Mouse (Mus musculus): Measurements from ENCODE around the gene Qrich1. TPM values are rescaled to one million over a fixed set of nuclear protein-coding genes. Genes with fewer than 3 reads are reported as not detected.
A peak's percentile ranks its signal among the peaks of the same experiment; 100 is the strongest.

Gene Qrich1
- polyA plus RNA-seq, 1 experiment from 2014 or later, result 169 TPM

- peak overlapping the region; percentile 63; the same call in 1 of the 2 replicates for H3K27ac ChIP-seq (ENCODE audit: low read depth, low read length)
- no peaks in the 10 kb centered on the region for H3K27me3 ChIP-seq (ENCODE audit: control insufficient read depth, insufficient read depth, low read length)
- peak overlapping the region; percentile 62 for H3K4me3 ChIP-seq (ENCODE audit: low read depth, low read length)
- peak overlapping the region; percentile 99 for H3K4me2 ChIP-seq (ENCODE audit: low read depth)
- peak overlapping the region; percentile 73 for H3K9ac ChIP-seq (ENCODE audit: low read length)
- H3K36me3 ChIP-seq (ENCODE audit: control insufficient read depth, insufficient read depth, low read length), result peaks cover 7% of the 10 kb centered on the region
- peaks cover 28% of the 10 kb centered on the region for H3K4me1 ChIP-seq (ENCODE audit: control insufficient read depth, insufficient read depth, low read length)
- DNase-seq (ENCODE audit: low spot score) (no peak), ATAC-seq (ENCODE audit: insufficient read depth, low FRiP score, low TSS enrichment) (no peak)
- WGBS, result 13% methylated on average over 35 of the region's 35 CpGs
- no peaks in the 10 kb centered on the region for H3K9me3 ChIP-seq (ENCODE audit: control insufficient read depth, low read length)
These were observed 49.5 kb downstream of the Qrich1 start for GRCm38 (mm10) chr9:108565881-108566814.

DNA sequence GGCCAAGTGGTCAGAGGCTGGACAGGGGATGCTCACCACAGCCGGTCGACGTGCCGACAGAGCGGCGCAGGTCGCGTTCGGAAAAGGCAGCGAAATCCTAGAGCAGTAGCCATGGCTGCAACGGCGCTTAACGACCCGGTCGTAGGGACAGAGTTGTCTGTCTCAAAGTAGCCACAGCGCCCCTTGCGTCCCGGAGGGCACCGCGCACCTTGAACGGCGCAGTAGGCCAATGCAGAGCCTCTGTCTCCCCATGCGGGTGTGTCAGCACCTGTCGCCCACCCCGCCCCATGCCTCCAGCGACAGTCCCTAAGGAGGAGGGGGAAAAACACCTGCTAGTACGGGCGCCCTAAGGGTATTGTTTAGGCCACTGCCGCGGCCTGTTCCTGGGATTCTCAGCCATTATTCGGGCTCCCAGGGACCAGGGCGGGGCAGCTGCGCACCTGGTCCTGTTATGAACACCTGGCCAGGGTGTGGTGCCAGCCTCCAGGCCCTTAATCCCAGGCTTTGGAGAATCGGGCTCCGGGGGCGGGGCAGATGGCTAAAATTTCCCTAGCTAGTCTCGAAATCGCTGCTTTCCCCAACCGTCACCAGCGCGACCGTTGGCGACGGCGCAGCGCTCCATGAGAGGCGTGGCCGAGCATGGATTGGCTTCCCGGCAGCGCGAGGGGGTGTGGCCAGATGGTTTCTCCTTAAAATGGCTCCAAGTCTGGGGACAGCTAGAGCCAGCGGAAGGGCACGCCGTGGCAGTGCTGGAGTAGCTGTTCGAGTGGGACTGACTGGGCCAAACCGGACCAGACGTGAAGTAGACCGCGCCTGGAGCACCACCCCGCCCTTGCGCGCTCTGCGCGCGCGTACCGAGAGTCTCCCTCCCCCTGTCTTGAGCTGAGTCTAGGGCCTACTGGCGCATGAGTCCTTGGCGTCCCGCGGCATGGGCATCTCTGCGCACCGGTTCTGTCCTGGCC, 50.5 kb downstream of the Qrich1 start, which contains the start of gene Ndufaf3:
Gene Ndufaf3 (minus strand): TSS at position 620 of the 962 bp plus-strand sequence.
- no peaks in the 10 kb centered on the region for H3K27me3 ChIP-seq (ENCODE audit: control insufficient read depth, insufficient read depth, low read length)
- under 1% methylated on average over 73 of the region's 73 CpGs for WGBS
- H3K36me3 ChIP-seq (ENCODE audit: control insufficient read depth, insufficient read depth, low read length), result peaks cover 16% of the 10 kb centered on the region
- H3K9me3 ChIP-seq (ENCODE audit: control insufficient read depth, low read length), result no peaks in the 10 kb centered on the region
- H3K27ac ChIP-seq (ENCODE audit: low read depth, low read length), result peak within 1 kb of the TSS; percentile 90
- peak within 1 kb of the TSS; percentile 99 for H3K4me2 ChIP-seq (ENCODE audit: low read depth)
- DNase-seq (ENCODE audit: low spot score) (peak; percentile 95), ATAC-seq (ENCODE audit: insufficient read depth, low FRiP score, low TSS enrichment) (peak; percentile 73)
- H3K4me1 ChIP-seq (ENCODE audit: control insufficient read depth, insufficient read depth, low read length), result peaks cover 24% of the 10 kb centered on the region
- H3K9ac ChIP-seq (ENCODE audit: low read length), result peak within 1 kb of the TSS; percentile 73
- peak within 1 kb of the TSS; percentile 62 for H3K4me3 ChIP-seq (ENCODE audit: low read depth, low read length)

DNA sequence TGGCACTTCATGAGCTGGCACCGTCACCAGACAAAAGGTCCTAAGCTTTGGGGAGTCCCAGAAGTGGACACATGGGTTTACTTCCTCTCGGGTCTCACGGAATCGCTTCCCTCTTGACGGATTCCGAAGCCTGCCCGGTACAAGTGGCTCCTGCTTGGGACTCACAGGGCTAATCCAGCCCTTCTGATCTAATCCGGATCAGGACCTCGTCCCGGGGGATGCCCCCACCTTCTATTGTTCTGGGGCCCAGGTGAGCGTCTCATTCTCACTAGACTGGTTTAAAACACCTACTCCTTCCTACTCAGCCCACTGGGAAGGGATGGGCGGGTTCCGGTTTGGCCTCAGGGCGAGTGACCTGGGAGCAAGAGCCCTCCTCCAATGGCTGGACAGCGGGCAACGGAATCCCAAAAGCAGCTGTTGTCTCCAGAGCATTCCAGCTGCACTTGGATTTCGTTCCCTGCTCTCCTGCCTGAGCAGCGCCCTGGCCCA, 51.4 kb downstream of the Qrich1 start:
- 11% methylated on average over 18 of the region's 18 CpGs for WGBS
- DNase-seq (ENCODE audit: low spot score), result no peak

GRCm38 (mm10) chr9:108568511-108568921, 51.9 kb downstream of the Qrich1 start:
- Histone ChIP-seq H3K36me3 (ENCODE audit: control insufficient read depth, insufficient read depth, low read length) (peaks cover 25% of the 10 kb centered on the region), H3K4me2 (ENCODE audit: low read depth) (peak overlapping the region; percentile 99; the same call in 1 of the 2 replicates), H3K27me3 (ENCODE audit: control insufficient read depth, insufficient read depth, low read length) (no peaks in the 10 kb centered on the region), H3K27ac (ENCODE audit: low read depth, low read length) (no peak overlapping the region), H3K9me3 (ENCODE audit: control insufficient read depth, low read length) (no peaks in the 10 kb centered on the region), H3K4me1 (ENCODE audit: control insufficient read depth, insufficient read depth, low read length) (peaks cover 24% of the 10 kb centered on the region), H3K4me3 (ENCODE audit: low read depth, low read length) (peak overlapping the region; percentile 62; the same call in 1 of the 2 replicates), H3K9ac (ENCODE audit: low read length) (no peak overlapping the region)
- DNase-seq (ENCODE audit: low spot score), result no peak
- ATAC-seq (ENCODE audit: insufficient read depth, low FRiP score, low TSS enrichment), result no peak
- 84% methylated on average over 17 of the region's 17 CpGs for WGBS

More for the DNA sequence above, 51.4 kb downstream of the Qrich1 start:
- peak overlapping the region; percentile 73 for H3K9ac ChIP-seq (ENCODE audit: low read length)
- H3K36me3 ChIP-seq (ENCODE audit: control insufficient read depth, insufficient read depth, low read length), result peaks cover 21% of the 10 kb centered on the region
- H3K27ac ChIP-seq (ENCODE audit: low read depth, low read length), result peak overlapping the region; percentile 6; the same call in 1 of the 2 replicates
- peak overlapping the region; percentile 62 for H3K4me3 ChIP-seq (ENCODE audit: low read depth, low read length)
- H3K9me3 ChIP-seq (ENCODE audit: control insufficient read depth, low read length), result no peaks in the 10 kb centered on the region
- no peaks in the 10 kb centered on the region for H3K27me3 ChIP-seq (ENCODE audit: control insufficient read depth, insufficient read depth, low read length)
- H3K4me2 ChIP-seq (ENCODE audit: low read depth), result peak overlapping the region; percentile 99
- peaks cover 24% of the 10 kb centered on the region for H3K4me1 ChIP-seq (ENCODE audit: control insufficient read depth, insufficient read depth, low read length)
- no peak for ATAC-seq (ENCODE audit: insufficient read depth, low FRiP score, low TSS enrichment)

- Histone ChIP-seq H3K27me3 (ENCODE audit: control insufficient read depth, insufficient read depth, low read length) (no peaks in the 10 kb centered on the region), H3K9ac (ENCODE audit: low read length) (peak within 1 kb of the TSS; percentile 67), H3K9me3 (ENCODE audit: control insufficient read depth, low read length) (no peaks in the 10 kb centered on the region), H3K4me1 (ENCODE audit: control insufficient read depth, insufficient read depth, low read length) (peaks cover 33% of the 10 kb centered on the region), H3K36me3 (ENCODE audit: control insufficient read depth, insufficient read depth, low read length) (peaks cover 21% of the 10 kb centered on the region), H3K4me3 (ENCODE audit: low read depth, low read length) (peak within 1 kb of the TSS; percentile 68), H3K27ac (ENCODE audit: low read depth, low read length) (0 out of 2 replicates have a peak within 1 kb of the TSS, but pooled peaks have one; percentile 39), H3K4me2 (ENCODE audit: low read depth) (peak within 1 kb of the TSS; percentile 99)
- peak; percentile 95 for DNase-seq (ENCODE audit: low spot score)
- ATAC-seq (ENCODE audit: insufficient read depth, low FRiP score, low TSS enrichment), result peak; percentile 45
- 7% methylated on average over 42 of the region's 42 CpGs for WGBS
These were observed 53.0 kb downstream of the Qrich1 start, which contains the start of gene Dalrd3 for GRCm38 (mm10) chr9:108569381-108570206. TSS of gene Dalrd3 (plus strand) at chr9:108569886.

DNA sequence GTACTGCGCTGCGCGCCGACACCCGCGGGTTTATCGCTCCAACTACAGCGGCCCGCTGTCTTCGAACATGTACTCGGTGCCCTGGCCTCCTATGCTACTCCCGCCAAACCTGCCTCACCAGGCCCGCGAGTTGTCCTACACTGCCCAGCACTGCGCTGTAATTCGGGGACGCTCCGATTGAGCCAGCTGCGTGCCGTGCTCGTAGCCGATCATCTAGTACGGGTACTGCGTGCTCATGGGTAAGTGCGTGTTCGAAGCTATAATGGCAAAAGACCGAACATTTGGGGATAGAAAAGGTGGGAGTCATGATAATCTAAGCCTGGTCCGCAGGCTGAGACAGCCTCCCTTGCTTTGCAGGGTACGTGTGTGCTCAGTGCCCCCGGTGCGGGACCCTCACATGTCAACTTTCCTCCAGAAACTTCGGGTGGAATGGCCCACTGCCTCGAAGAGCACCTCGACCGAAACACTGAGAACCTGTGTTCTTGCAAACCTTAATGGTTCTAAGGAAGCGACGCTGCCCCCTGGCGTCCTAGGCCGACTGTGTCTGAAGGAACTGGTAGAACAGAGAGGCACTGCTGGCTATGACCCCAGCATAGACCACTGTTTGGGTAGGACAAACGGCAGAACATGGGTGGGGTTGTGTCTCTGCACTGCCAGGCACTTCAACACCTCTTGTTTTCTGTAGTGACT, 53.7 kb downstream of the Qrich1 start:
- Histone ChIP-seq H3K36me3 (ENCODE audit: control insufficient read depth, insufficient read depth, low read length) (peaks cover 26% of the 10 kb centered on the region), H3K4me1 (ENCODE audit: control insufficient read depth, insufficient read depth, low read length) (peaks cover 33% of the 10 kb centered on the region), H3K27me3 (ENCODE audit: control insufficient read depth, insufficient read depth, low read length) (no peaks in the 10 kb centered on the region), H3K4me3 (ENCODE audit: low read depth, low read length) (peak overlapping the region; percentile 68), H3K9ac (ENCODE audit: low read length) (peak overlapping the region; percentile 67), H3K27ac (ENCODE audit: low read depth, low read length) (0 out of 2 replicates have a peak overlapping the region, but pooled peaks have one; percentile 39), H3K9me3 (ENCODE audit: control insufficient read depth, low read length) (no peaks in the 10 kb centered on the region), H3K4me2 (ENCODE audit: low read depth) (peak overlapping the region; percentile 99)
- 3% methylated on average over 40 of the region's 40 CpGs for WGBS
- peak; percentile 85 for DNase-seq (ENCODE audit: low spot score)
- ATAC-seq (ENCODE audit: insufficient read depth, low FRiP score, low TSS enrichment), result peak; percentile 13; the same call in 1 of the 2 replicates

- Histone ChIP-seq H3K4me2 (ENCODE audit: low read depth) (no peak overlapping the region), H3K27ac (ENCODE audit: low read depth, low read length) (no peak overlapping the region), H3K4me3 (ENCODE audit: low read depth, low read length) (no peak overlapping the region), H3K4me1 (ENCODE audit: control insufficient read depth, insufficient read depth, low read length) (peaks cover 31% of the 10 kb centered on the region), H3K36me3 (ENCODE audit: control insufficient read depth, insufficient read depth, low read length) (peaks cover 28% of the 10 kb centered on the region), H3K9ac (ENCODE audit: low read length) (no peak overlapping the region), H3K27me3 (ENCODE audit: control insufficient read depth, insufficient read depth, low read length) (no peaks in the 10 kb centered on the region), H3K9me3 (ENCODE audit: control insufficient read depth, low read length) (no peaks in the 10 kb centered on the region)
- 99% methylated on average over 16 of the region's 16 CpGs for WGBS
- DNase-seq (ENCODE audit: low spot score), result no peak
- no peak for ATAC-seq (ENCODE audit: insufficient read depth, low FRiP score, low TSS enrichment)
These were observed 54.9 kb downstream of the Qrich1 start for GRCm38 (mm10) chr9:108571401-108571973.
